Mouse (Mus musculus): ENCODE data around the gene Ctnnbl1. TPM values are rescaled to one million over a fixed set of nuclear protein-coding genes. Genes with fewer than 3 reads are reported as not detected.

The Ctnnbl1 gene
- polyA plus RNA-seq, 1 experiment from 2014 or later = 97.1 TPM

DNA sequence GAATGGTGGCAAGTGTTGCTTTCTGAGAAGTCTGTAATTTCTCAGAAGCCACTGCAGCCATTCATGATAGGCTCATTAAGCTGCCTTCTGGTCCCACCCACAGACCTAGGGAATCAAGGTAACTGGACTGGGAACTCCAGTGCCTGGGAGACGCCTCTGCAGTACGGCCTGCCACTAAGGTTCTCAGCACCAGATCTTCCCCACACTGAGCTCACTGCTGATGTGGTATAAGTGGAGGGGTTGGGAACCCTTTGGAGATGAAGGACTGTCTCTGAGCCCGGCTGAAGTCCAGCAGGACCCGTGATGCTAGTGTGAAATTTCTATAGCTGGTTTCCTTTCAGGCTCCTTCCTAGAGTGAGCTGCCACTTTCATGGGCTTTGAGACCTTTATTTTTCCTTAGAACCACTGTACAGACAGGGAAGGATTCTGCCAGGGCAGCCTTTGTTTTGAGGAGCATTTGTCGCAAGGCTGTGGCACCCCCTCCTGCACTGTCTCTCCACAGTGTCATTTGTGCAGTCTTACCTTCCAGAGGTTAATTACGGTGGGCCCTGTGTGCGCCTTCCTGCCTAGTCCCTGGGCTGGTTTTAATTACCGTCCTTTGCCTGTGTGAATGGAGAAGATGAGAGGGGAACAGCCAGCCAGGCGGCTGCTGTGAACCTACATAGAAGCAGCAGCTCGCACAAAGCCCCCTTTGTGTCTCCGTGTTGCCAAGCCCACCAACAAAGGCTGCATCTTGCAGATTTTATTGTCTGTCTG, 63.7 kb downstream of the Ctnnbl1 start:
- H3K4me3 ChIP-seq (ENCODE audit: low read depth, low read length) = no peak overlapping the region
- no peak overlapping the region for H3K4me2 ChIP-seq (ENCODE audit: low read depth, low read length)
- peak; percentile 87 for ATAC-seq (replicated peaks; ENCODE audit: insufficient number of reproducible peaks, low FRiP score, low TSS enrichment, low read depth)
- no peaks in the 10 kb centered on the region for H3K9me3 ChIP-seq (replicated peaks; ENCODE audit: control insufficient read depth, low read length)
- WGBS = 10% methylated on average over 11 of the region's 11 CpGs
- peak overlapping the region; percentile 22; the same call in 1 of the 2 replicates for H3K9ac ChIP-seq (replicated peaks; ENCODE audit: low read length)
- peaks cover 2% of the 10 kb centered on the region; the same call in 1 of the 2 replicates for H3K4me1 ChIP-seq (ENCODE audit: control insufficient read depth, insufficient read depth, low read length)
- H3K27ac ChIP-seq (replicated peaks; ENCODE audit: low read depth, low read length) = peak overlapping the region; percentile 60
- no peaks in the 10 kb centered on the region for H3K36me3 ChIP-seq (replicated peaks; ENCODE audit: control insufficient read depth, insufficient read depth, low read depth, low read length)
- peak; percentile 85 for DNase-seq (ENCODE audit: low spot score)
- H3K27me3 ChIP-seq (ENCODE audit: control insufficient read depth, insufficient read depth, low read length) = no peaks in the 10 kb centered on the region

DNA sequence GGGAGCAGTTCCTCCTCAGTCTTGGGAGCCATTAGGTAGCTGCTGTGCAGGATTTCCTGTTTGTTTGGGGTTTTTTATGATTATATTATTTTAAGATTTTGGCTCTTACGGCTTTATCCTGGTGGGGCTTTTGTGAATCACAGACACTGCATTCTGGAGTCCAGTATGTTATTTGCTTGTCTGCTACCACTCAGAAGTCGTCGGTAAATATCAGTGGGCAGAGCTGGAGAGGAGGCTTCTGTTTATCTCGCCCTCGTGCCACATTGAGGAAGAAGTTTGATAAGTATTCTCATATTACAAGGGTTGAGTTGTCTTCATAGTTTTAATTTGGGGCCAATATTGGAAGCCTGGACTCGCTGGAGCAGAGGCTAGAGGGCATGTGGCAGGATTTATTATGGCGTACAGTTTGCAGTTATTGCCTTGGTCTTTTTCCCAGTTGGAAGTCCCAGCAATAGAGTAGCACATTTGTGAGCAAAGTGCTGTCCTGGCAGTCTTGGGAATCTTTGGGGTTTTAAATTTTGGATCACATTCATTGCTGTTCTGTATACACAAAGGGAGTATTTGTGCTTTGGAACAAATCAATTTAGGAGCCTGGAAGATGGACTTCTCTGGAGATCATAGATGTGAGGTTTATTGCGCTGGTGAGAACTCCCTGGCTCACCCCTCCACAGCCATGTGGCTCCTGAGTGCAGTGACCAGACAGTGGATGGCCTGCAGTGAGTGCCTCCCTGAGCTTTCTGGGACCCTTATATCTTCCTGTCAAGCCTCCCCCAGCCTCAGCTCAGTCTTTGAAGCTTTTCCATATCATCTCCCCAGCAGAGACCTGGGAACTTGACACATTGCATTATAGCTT, 64.5 kb downstream of the Ctnnbl1 start:
- no peaks in the 10 kb centered on the region for H3K9me3 ChIP-seq (replicated peaks; ENCODE audit: control insufficient read depth, low read length)
- peaks cover 2% of the 10 kb centered on the region; the same call in 1 of the 2 replicates for H3K4me1 ChIP-seq (ENCODE audit: control insufficient read depth, insufficient read depth, low read length)
- H3K4me2 ChIP-seq (ENCODE audit: low read depth, low read length) = no peak overlapping the region
- peak overlapping the region; percentile 22; the same call in 1 of the 2 replicates for H3K9ac ChIP-seq (replicated peaks; ENCODE audit: low read length)
- DNase-seq (ENCODE audit: low spot score) (no peak), ATAC-seq (replicated peaks; ENCODE audit: insufficient number of reproducible peaks, low FRiP score, low TSS enrichment, low read depth) (0 out of 2 replicates have a peak, but pooled peaks have one; percentile 20)
- no peaks in the 10 kb centered on the region for H3K27me3 ChIP-seq (ENCODE audit: control insufficient read depth, insufficient read depth, low read length)
- no peaks in the 10 kb centered on the region for H3K36me3 ChIP-seq (replicated peaks; ENCODE audit: control insufficient read depth, insufficient read depth, low read depth, low read length)
- H3K4me3 ChIP-seq (ENCODE audit: low read depth, low read length) = no peak overlapping the region
- peak overlapping the region; percentile 60 for H3K27ac ChIP-seq (replicated peaks; ENCODE audit: low read depth, low read length)
- WGBS = 18% methylated on average over 8 of the region's 8 CpGs

DNA sequence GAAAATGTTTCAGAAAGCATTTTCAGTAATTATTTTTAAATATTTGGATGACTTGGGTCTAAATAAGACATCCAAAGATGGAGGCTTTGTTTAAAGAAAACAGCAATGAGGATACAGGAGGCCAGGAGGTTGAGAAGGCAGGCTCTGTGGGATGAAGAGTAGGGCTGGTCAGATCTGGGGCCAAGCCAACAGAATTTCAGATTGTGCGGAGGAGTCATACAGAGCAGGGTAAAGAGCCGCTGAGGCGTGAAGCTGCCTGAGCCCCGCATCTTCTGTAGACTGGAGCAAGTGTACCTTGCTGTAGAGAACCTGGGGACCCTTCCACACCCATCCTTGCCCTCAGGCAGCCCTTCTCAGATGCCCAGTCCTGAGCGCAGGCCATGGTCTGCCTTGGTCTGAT, 65.5 kb downstream of the Ctnnbl1 start:
- 90% methylated on average over 5 of the region's 5 CpGs for WGBS

GRCm38 (mm10) chr2:157804388-157804787, 67.2 kb downstream of the Ctnnbl1 start:
- no peak overlapping the region for H3K4me3 ChIP-seq (ENCODE audit: low read depth, low read length)
- H3K27ac ChIP-seq (replicated peaks; ENCODE audit: low read depth, low read length) = no peak overlapping the region
- no peaks in the 10 kb centered on the region for H3K9me3 ChIP-seq (replicated peaks; ENCODE audit: control insufficient read depth, low read length)
- H3K4me1 ChIP-seq (ENCODE audit: control insufficient read depth, insufficient read depth, low read length) = peaks cover 2% of the 10 kb centered on the region
- no peaks in the 10 kb centered on the region for H3K27me3 ChIP-seq (ENCODE audit: control insufficient read depth, insufficient read depth, low read length)
- DNase-seq (ENCODE audit: low spot score) = no peak
- no peak overlapping the region for H3K4me2 ChIP-seq (ENCODE audit: low read depth, low read length)
- no peaks in the 10 kb centered on the region for H3K36me3 ChIP-seq (replicated peaks; ENCODE audit: control insufficient read depth, insufficient read depth, low read depth, low read length)
- no peak overlapping the region for H3K9ac ChIP-seq (replicated peaks; ENCODE audit: low read length)
- WGBS = 76% methylated on average over 3 of the region's 3 CpGs
- ATAC-seq (replicated peaks; ENCODE audit: insufficient number of reproducible peaks, low FRiP score, low TSS enrichment, low read depth) = no peak

More for the DNA sequence above, 65.5 kb downstream of the Ctnnbl1 start:
- Histone ChIP-seq H3K9ac (replicated peaks; ENCODE audit: low read length) (no peak overlapping the region), H3K4me1 (ENCODE audit: control insufficient read depth, insufficient read depth, low read length) (peaks cover 2% of the 10 kb centered on the region; the same call in 1 of the 2 replicates), H3K4me3 (ENCODE audit: low read depth, low read length) (no peak overlapping the region), H3K27ac (replicated peaks; ENCODE audit: low read depth, low read length) (no peak overlapping the region), H3K9me3 (replicated peaks; ENCODE audit: control insufficient read depth, low read length) (no peaks in the 10 kb centered on the region), H3K36me3 (replicated peaks; ENCODE audit: control insufficient read depth, insufficient read depth, low read depth, low read length) (no peaks in the 10 kb centered on the region), H3K27me3 (ENCODE audit: control insufficient read depth, insufficient read depth, low read length) (no peaks in the 10 kb centered on the region), H3K4me2 (ENCODE audit: low read depth, low read length) (no peak overlapping the region)
- ATAC-seq (replicated peaks; ENCODE audit: insufficient number of reproducible peaks, low FRiP score, low TSS enrichment, low read depth) = no peak
- DNase-seq (ENCODE audit: low spot score) = no peak

- H3K27me3 ChIP-seq (ENCODE audit: control insufficient read depth, insufficient read depth, low read length) = no peaks in the 10 kb centered on the region
- no peak overlapping the region for H3K4me2 ChIP-seq (ENCODE audit: low read depth, low read length)
- H3K36me3 ChIP-seq (replicated peaks; ENCODE audit: control insufficient read depth, insufficient read depth, low read depth, low read length) = no peaks in the 10 kb centered on the region
- DNase-seq (ENCODE audit: low spot score) (no peak), ATAC-seq (replicated peaks; ENCODE audit: insufficient number of reproducible peaks, low FRiP score, low TSS enrichment, low read depth) (no peak)
- no peak overlapping the region; the same call in 1 of the 2 replicates for H3K27ac ChIP-seq (replicated peaks; ENCODE audit: low read depth, low read length)
- peaks cover 2% of the 10 kb centered on the region for H3K4me1 ChIP-seq (ENCODE audit: control insufficient read depth, insufficient read depth, low read length)
- 58% methylated on average over 3 of the region's 3 CpGs for WGBS
- H3K9me3 ChIP-seq (replicated peaks; ENCODE audit: control insufficient read depth, low read length) = no peaks in the 10 kb centered on the region
- no peak overlapping the region for H3K9ac ChIP-seq (replicated peaks; ENCODE audit: low read length)
- H3K4me3 ChIP-seq (ENCODE audit: low read depth, low read length) = no peak overlapping the region
Measured at GRCm38 (mm10) chr2:157805091-157805490, 67.9 kb downstream of the Ctnnbl1 start.

GRCm38 (mm10) chr2:157807076-157807475, 69.9 kb downstream of the Ctnnbl1 start:
- Histone ChIP-seq H3K36me3 (replicated peaks; ENCODE audit: control insufficient read depth, insufficient read depth, low read depth, low read length) (no peaks in the 10 kb centered on the region), H3K9ac (replicated peaks; ENCODE audit: low read length) (no peak overlapping the region), H3K4me3 (ENCODE audit: low read depth, low read length) (no peak overlapping the region), H3K4me2 (ENCODE audit: low read depth, low read length) (no peak overlapping the region), H3K9me3 (replicated peaks; ENCODE audit: control insufficient read depth, low read length) (no peaks in the 10 kb centered on the region), H3K27ac (replicated peaks; ENCODE audit: low read depth, low read length) (no peak overlapping the region), H3K4me1 (ENCODE audit: control insufficient read depth, insufficient read depth, low read length) (peaks cover 2% of the 10 kb centered on the region), H3K27me3 (ENCODE audit: control insufficient read depth, insufficient read depth, low read length) (no peaks in the 10 kb centered on the region)
- DNase-seq (ENCODE audit: low spot score) = no peak
- WGBS = 61% methylated on average over 4 of the region's 4 CpGs
- no peak for ATAC-seq (replicated peaks; ENCODE audit: insufficient number of reproducible peaks, low FRiP score, low TSS enrichment, low read depth)

- H3K36me3 ChIP-seq (replicated peaks; ENCODE audit: control insufficient read depth, insufficient read depth, low read depth, low read length) = no peaks in the 10 kb centered on the region
- no peak overlapping the region for H3K4me3 ChIP-seq (ENCODE audit: low read depth, low read length)
- no peak overlapping the region for H3K9ac ChIP-seq (replicated peaks; ENCODE audit: low read length)
- no peak overlapping the region for H3K27ac ChIP-seq (replicated peaks; ENCODE audit: low read depth, low read length)
- H3K4me1 ChIP-seq (ENCODE audit: control insufficient read depth, insufficient read depth, low read length) = peaks cover 2% of the 10 kb centered on the region
- no peak overlapping the region for H3K4me2 ChIP-seq (ENCODE audit: low read depth, low read length)
- ATAC-seq (replicated peaks; ENCODE audit: insufficient number of reproducible peaks, low FRiP score, low TSS enrichment, low read depth) (no peak), DNase-seq (ENCODE audit: low spot score) (no peak)
- WGBS = 57% methylated on average over 7 of the region's 7 CpGs
- H3K9me3 ChIP-seq (replicated peaks; ENCODE audit: control insufficient read depth, low read length) = no peaks in the 10 kb centered on the region
- H3K27me3 ChIP-seq (ENCODE audit: control insufficient read depth, insufficient read depth, low read length) = no peaks in the 10 kb centered on the region
Measured at GRCm38 (mm10) chr2:157807621-157808367, 70.6 kb downstream of the Ctnnbl1 start.
